Mouse (Mus musculus): Measurements from ENCODE around the gene Tesk1. TPM values are rescaled to one million over a fixed set of nuclear protein-coding genes. Genes with fewer than 3 reads are reported as not detected.

Tesk1 gene
- polyA plus RNA-seq, 1 experiment from 2014 or later, result 6.3 TPM

- H3K9ac ChIP-seq, result no peak overlapping the region
- no peaks in the 10 kb centered on the region for H3K36me3 ChIP-seq (ENCODE audit: poor library complexity, severe bottlenecking)
- H3K4me3 ChIP-seq, result no peak overlapping the region
- ATAC-seq, result no peak
- no peaks in the 10 kb centered on the region for H3K27me3 ChIP-seq
- H3K4me2 ChIP-seq, result no peak overlapping the region
- no peak overlapping the region for H3K27ac ChIP-seq
- WGBS, result 94% methylated on average over 3 of the region's 3 CpGs
- H3K4me1 ChIP-seq, result peaks cover 9% of the 10 kb centered on the region
- peaks cover 3% of the 10 kb centered on the region; the same call in 1 of the 2 replicates for H3K9me3 ChIP-seq (replicated peaks)
These were observed 47.9 kb downstream of the Tesk1 start for GRCm38 (mm10) chr4:43489611-43490010.

- Histone ChIP-seq H3K27me3 (no peaks in the 10 kb centered on the region), H3K4me1 (peaks cover 15% of the 10 kb centered on the region)
- 91% methylated on average over 5 of the region's 5 CpGs for WGBS
These were observed 49.1 kb downstream of the Tesk1 start for GRCm38 (mm10) chr4:43490801-43491200.

GRCm38 (mm10) chr4:43492101-43492820 is 50.5 kb downstream of the Tesk1 start:
- WGBS, result 43% methylated on average over 12 of the region's 12 CpGs
- no peaks in the 10 kb centered on the region for H3K27me3 ChIP-seq
- H3K4me1 ChIP-seq, result peaks cover 23% of the 10 kb centered on the region
- peaks cover 13% of the 10 kb centered on the region; the same call in 1 of the 2 replicates for H3K36me3 ChIP-seq (ENCODE audit: poor library complexity, severe bottlenecking)
- peak overlapping the region; percentile 78 for H3K27ac ChIP-seq
- no peak overlapping the region for H3K9ac ChIP-seq
- ATAC-seq, result no peak
- H3K4me2 ChIP-seq, result peak overlapping the region; percentile 63
- H3K9me3 ChIP-seq (replicated peaks), result peaks cover 3% of the 10 kb centered on the region; the same call in 1 of the 2 replicates
- H3K4me3 ChIP-seq, result peak overlapping the region; percentile 56

More at GRCm38 (mm10) chr4:43490801-43491200, 49.1 kb downstream of the Tesk1 start:
- no peak overlapping the region for H3K27ac ChIP-seq
- H3K9me3 ChIP-seq (replicated peaks), result peaks cover 3% of the 10 kb centered on the region; the same call in 1 of the 2 replicates
- no peak overlapping the region for H3K4me3 ChIP-seq
- H3K9ac ChIP-seq, result no peak overlapping the region
- H3K36me3 ChIP-seq (ENCODE audit: poor library complexity, severe bottlenecking), result 0 out of 2 replicates have a peak, but pooled peaks cover 3% of the 10 kb centered on the region
- no peak overlapping the region for H3K4me2 ChIP-seq
- no peak for ATAC-seq

GRCm38 (mm10) chr4:43492821-43493185 is 51.1 kb downstream of the Tesk1 start, which contains the start of gene Ccdc107:
Gene Ccdc107, plus strand, starts transcription at chr4:43492900.
- under 1% methylated on average over 25 of the region's 25 CpGs for WGBS
- Histone ChIP-seq H3K4me1 (peaks cover 28% of the 10 kb centered on the region), H3K27ac (peak within 1 kb of the TSS; percentile 83), H3K4me3 (peak within 1 kb of the TSS; percentile 56), H3K4me2 (peak within 1 kb of the TSS; percentile 63), H3K9ac (peak within 1 kb of the TSS; percentile 76), H3K9me3 (replicated peaks) (peaks cover 3% of the 10 kb centered on the region; the same call in 1 of the 2 replicates), H3K27me3 (no peaks in the 10 kb centered on the region), H3K36me3 (ENCODE audit: poor library complexity, severe bottlenecking) (peaks cover 18% of the 10 kb centered on the region; the same call in 1 of the 2 replicates)
- peak; percentile 98 for ATAC-seq

GRCm38 (mm10) chr4:43493186-43493845 is 51.6 kb downstream of the Tesk1 start:
- under 1% methylated on average over 47 of the region's 47 CpGs for WGBS

GRCm38 (mm10) chr4:43493846-43494240 is 52.1 kb downstream of the Tesk1 start:
- Histone ChIP-seq H3K4me1 (peaks cover 39% of the 10 kb centered on the region), H3K27ac (peak overlapping the region; percentile 83), H3K9me3 (replicated peaks) (peaks cover 3% of the 10 kb centered on the region; the same call in 1 of the 2 replicates), H3K36me3 (ENCODE audit: poor library complexity, severe bottlenecking) (peaks cover 19% of the 10 kb centered on the region; the same call in 1 of the 2 replicates), H3K9ac (peak overlapping the region; percentile 76), H3K4me2 (peak overlapping the region; percentile 63), H3K4me3 (peak overlapping the region; percentile 56), H3K27me3 (no peaks in the 10 kb centered on the region)
- ATAC-seq, result no peak
- WGBS, result 2% methylated on average over 9 of the region's 9 CpGs

More at GRCm38 (mm10) chr4:43493186-43493845, 51.6 kb downstream of the Tesk1 start:
- Histone ChIP-seq H3K4me2 (peak overlapping the region; percentile 63), H3K27ac (peak overlapping the region; percentile 83), H3K36me3 (ENCODE audit: poor library complexity, severe bottlenecking) (peaks cover 19% of the 10 kb centered on the region; the same call in 1 of the 2 replicates), H3K27me3 (no peaks in the 10 kb centered on the region), H3K4me3 (peak overlapping the region; percentile 56), H3K9ac (peak overlapping the region; percentile 76), H3K4me1 (peaks cover 33% of the 10 kb centered on the region), H3K9me3 (replicated peaks) (peaks cover 3% of the 10 kb centered on the region; the same call in 1 of the 2 replicates)
- ATAC-seq, result peak; percentile 91

GRCm38 (mm10) chr4:43496587-43496986 is 54.8 kb downstream of the Tesk1 start:
- peaks cover 43% of the 10 kb centered on the region for H3K4me1 ChIP-seq
- 52% methylated on average over 6 of the region's 6 CpGs for WGBS

GRCm38 (mm10) chr4:43497405-43497804 is 55.7 kb downstream of the Tesk1 start:
- no peak overlapping the region for H3K4me3 ChIP-seq
- H3K4me1 ChIP-seq, result peaks cover 43% of the 10 kb centered on the region
- H3K27ac ChIP-seq, result no peak overlapping the region
- WGBS, result 98% methylated on average over 8 of the region's 8 CpGs
- H3K4me2 ChIP-seq, result peak overlapping the region; percentile 75
- no peak overlapping the region for H3K9ac ChIP-seq
- no peaks in the 10 kb centered on the region for H3K27me3 ChIP-seq
- no peak for ATAC-seq
- no peaks in the 10 kb centered on the region for H3K9me3 ChIP-seq (replicated peaks)
- H3K36me3 ChIP-seq (ENCODE audit: poor library complexity, severe bottlenecking), result peaks cover 19% of the 10 kb centered on the region; the same call in 1 of the 2 replicates

More at GRCm38 (mm10) chr4:43496587-43496986, 54.8 kb downstream of the Tesk1 start:
- no peak for ATAC-seq
- H3K27me3 ChIP-seq, result no peaks in the 10 kb centered on the region
- H3K36me3 ChIP-seq (ENCODE audit: poor library complexity, severe bottlenecking), result peaks cover 19% of the 10 kb centered on the region; the same call in 1 of the 2 replicates
- H3K4me3 ChIP-seq, result no peak overlapping the region
- no peak overlapping the region for H3K9ac ChIP-seq
- no peaks in the 10 kb centered on the region for H3K9me3 ChIP-seq (replicated peaks)
- no peak overlapping the region for H3K27ac ChIP-seq
- no peak overlapping the region for H3K4me2 ChIP-seq

Other genes starting within 250 kb of the Tesk1 start
- gene Atp8b5, start 174.8 kb upstream of the Tesk1 start, polyA plus RNA-seq (2015; fragmentation: Nextera tagmentation; extraction: Ambion mirVana), result 0.79 and 0.83 TPM in 2 replicates
- 38.9 and 42.5 TPM in 2 replicates for gene Rusc2, start 60.0 kb upstream of the Tesk1 start, polyA plus RNA-seq (2015; fragmentation: Nextera tagmentation; extraction: Ambion mirVana)
- gene Fam166b, start 12.8 kb upstream of the Tesk1 start, polyA plus RNA-seq (2015; fragmentation: Nextera tagmentation; extraction: Ambion mirVana), result 0.31 and 0.42 TPM in 2 replicates
- 3.9 and 4.0 TPM in 2 replicates for gene Cd72, start 12.7 kb downstream of the Tesk1 start, polyA plus RNA-seq (2015; fragmentation: Nextera tagmentation; extraction: Ambion mirVana)
- not detected in 2 replicates for gene Sit1, start 41.8 kb downstream of the Tesk1 start, polyA plus RNA-seq (2015; fragmentation: Nextera tagmentation; extraction: Ambion mirVana)
- gene Ccdc107, start 51.0 kb downstream of the Tesk1 start, polyA plus RNA-seq (2015; fragmentation: Nextera tagmentation; extraction: Ambion mirVana), result 51.1 and 52.0 TPM in 2 replicates
- 38.2 and 40.3 TPM in 2 replicates for gene Arhgef39, start 57.8 kb downstream of the Tesk1 start, polyA plus RNA-seq (2015; fragmentation: Nextera tagmentation; extraction: Ambion mirVana)
- 0.40 and 0.80 TPM in 2 replicates for gene Car9, start 65.0 kb downstream of the Tesk1 start, polyA plus RNA-seq (2015; fragmentation: Nextera tagmentation; extraction: Ambion mirVana)
- gene Tpm2, start 81.8 kb downstream of the Tesk1 start, polyA plus RNA-seq (2015; fragmentation: Nextera tagmentation; extraction: Ambion mirVana), result 11.4 and 12.2 TPM in 2 replicates
- gene Creb3, start 120.4 kb downstream of the Tesk1 start, polyA plus RNA-seq (2015; fragmentation: Nextera tagmentation; extraction: Ambion mirVana), result 61.8 and 65.1 TPM in 2 replicates
- 48.0 and 54.7 TPM in 2 replicates for gene Tln1, start 120.8 kb downstream of the Tesk1 start, polyA plus RNA-seq (2015; fragmentation: Nextera tagmentation; extraction: Ambion mirVana)
- 27.5 and 27.9 TPM in 2 replicates for gene Rgp1, start 136.8 kb downstream of the Tesk1 start, polyA plus RNA-seq (2015; fragmentation: Nextera tagmentation; extraction: Ambion mirVana)
- 44.5 and 47.4 TPM in 2 replicates for gene Gba2, start 136.9 kb downstream of the Tesk1 start, polyA plus RNA-seq (2015; fragmentation: Nextera tagmentation; extraction: Ambion mirVana)
- gene Msmp, start 142.6 kb downstream of the Tesk1 start, polyA plus RNA-seq (2015; fragmentation: Nextera tagmentation; extraction: Ambion mirVana), result 0.65 and 1.8 TPM in 2 replicates
- 9.1 and 10.7 TPM in 2 replicates for gene Npr2, start 190.0 kb downstream of the Tesk1 start, polyA plus RNA-seq (2015; fragmentation: Nextera tagmentation; extraction: Ambion mirVana)
- 3.9 and 6.8 TPM in 2 replicates for gene Spag8, start 211.7 kb downstream of the Tesk1 start, polyA plus RNA-seq (2015; fragmentation: Nextera tagmentation; extraction: Ambion mirVana)
- 75.6 and 79.2 TPM in 2 replicates for gene Hint2, start 214.5 kb downstream of the Tesk1 start, polyA plus RNA-seq (2015; fragmentation: Nextera tagmentation; extraction: Ambion mirVana)
- 12.1 and 13.8 TPM in 2 replicates for gene Tmem8b, start 227.0 kb downstream of the Tesk1 start, polyA plus RNA-seq (2015; fragmentation: Nextera tagmentation; extraction: Ambion mirVana)
- gene Fam221b, start 227.2 kb downstream of the Tesk1 start, polyA plus RNA-seq (2015; fragmentation: Nextera tagmentation; extraction: Ambion mirVana), result 2.1 and 2.9 TPM in 2 replicates

Measured in forebrain, embryonic 13.5 days (tissue).